Mouse (Mus musculus) spleen, adult 12 weeks (tissue): Measurements from ENCODE around the gene Scrn1.

Experiments used
- DNase-seq: peaks from one replicate; pipeline ENCODE4 v3.0.0; 2022; ENCODE audit warnings: low spot score

Scrn1 gene

GRCm38 (mm10) chr6:54530182-54530581 lies 36.1 kb downstream of the Scrn1 start:
- no peak for DNase-seq

GRCm38 (mm10) chr6:54528666-54529065 lies 37.6 kb downstream of the Scrn1 start:
- no peak for DNase-seq

GRCm38 (mm10) chr6:54518758-54519157 lies 47.5 kb downstream of the Scrn1 start:
- DNase-seq = no peak

- no peak for DNase-seq
Observed at GRCm38 (mm10) chr6:54516512-54517134, 49.7 kb downstream of the Scrn1 start.

- DNase-seq = no peak
Observed at GRCm38 (mm10) chr6:54512256-54512655, 54.0 kb downstream of the Scrn1 start.

GRCm38 (mm10) chr6:54509264-54509663 lies 57.0 kb downstream of the Scrn1 start:
- DNase-seq = no peak

- DNase-seq = no peak
Observed at GRCm38 (mm10) chr6:54508256-54508793, 58.0 kb downstream of the Scrn1 start.

GRCm38 (mm10) chr6:54507808-54508207 lies 58.5 kb downstream of the Scrn1 start:
- no peak for DNase-seq

GRCm38 (mm10) chr6:54507002-54507401 lies 59.3 kb downstream of the Scrn1 start:
- DNase-seq = no peak

GRCm38 (mm10) chr6:54506318-54506717 lies 60.0 kb downstream of the Scrn1 start:
- DNase-seq = no peak

- no peak for DNase-seq
Observed at GRCm38 (mm10) chr6:54502661-54503115, 63.6 kb downstream of the Scrn1 start.

- DNase-seq = no peak
Observed at GRCm38 (mm10) chr6:54496214-54496613, 70.1 kb downstream of the Scrn1 start.

GRCm38 (mm10) chr6:54494612-54495398 lies 71.5 kb downstream of the Scrn1 start:
- DNase-seq = no peak

GRCm38 (mm10) chr6:54494097-54494496 lies 72.2 kb downstream of the Scrn1 start:
- DNase-seq = no peak

GRCm38 (mm10) chr6:54491074-54491473 lies 75.2 kb downstream of the Scrn1 start:
- no peak for DNase-seq

- no peak for DNase-seq
Observed at GRCm38 (mm10) chr6:54485973-54486569, 80.2 kb downstream of the Scrn1 start.

GRCm38 (mm10) chr6:54485435-54485901 lies 80.8 kb downstream of the Scrn1 start:
- no peak for DNase-seq

- DNase-seq = no peak
Observed at GRCm38 (mm10) chr6:54485000-54485399, 81.3 kb downstream of the Scrn1 start.

GRCm38 (mm10) chr6:54481390-54482112 lies 84.7 kb downstream of the Scrn1 start:
- DNase-seq = no peak

- DNase-seq = no peak
Observed at GRCm38 (mm10) chr6:54478646-54479324, 87.5 kb downstream of the Scrn1 start.

GRCm38 (mm10) chr6:54475926-54476667 lies 90.2 kb downstream of the Scrn1 start:
- no peak for DNase-seq
